Mouse (Mus musculus) lung, postnatal 0 days (tissue): ENCODE measurements at regions not wholly inside any gene's neighbourhood (a gene's known extent, or its start where the extent isn't known, plus 50 kb on each side); places are given as distances from the start of the nearest gene placed in this dataset.

ENCODE experiments used
- ATAC-seq: fragments of 200-750 bp; cut with Nextera tagmentation; 2 replicates; pipeline ENCODE4 v1.8.0; 2017; ENCODE audit warnings: moderate library complexity
- DNase-seq: peaks from one replicate; pipeline ENCODE4 v3.0.0-alpha.2; 2016; ENCODE audit warnings: low spot score
- H3K27ac ChIP-seq: fragments of 300-500 bp; sonication (generic); 2 replicates; pipeline ENCODE4 v1.5.1; 2014; ENCODE audit warnings: antibody characterized with exemption, mild to moderate bottlenecking, low read length, mixed read lengths
- H3K27me3 ChIP-seq: fragments of 300-500 bp; sonication (generic); replicated peaks from 2 replicates; pipeline ENCODE4 v1.6.1; 2014; ENCODE audit warnings: low read length, mixed read lengths; ENCODE audit not compliant: insufficient read depth
- H3K36me3 ChIP-seq: fragments of 300-500 bp; sonication (generic); 2 replicates; pipeline ENCODE4 v1.6.1; 2014; ENCODE audit warnings: low read length, mixed read lengths; ENCODE audit not compliant: insufficient read depth
- H3K4me1 ChIP-seq: fragments of 300-500 bp; sonication (generic); 2 replicates; pipeline ENCODE4 v1.6.1; 2014; ENCODE audit warnings: antibody characterized with exemption, low read depth, low read length, mixed read lengths; ENCODE audit not compliant: insufficient read depth
- H3K4me2 ChIP-seq: fragments of 300-500 bp; sonication (generic); replicated peaks from 2 replicates; pipeline ENCODE4 v1.6.1; 2014; ENCODE audit warnings: low read depth, mild to moderate bottlenecking, low read length, moderate library complexity, mixed read lengths
- H3K4me3 ChIP-seq: fragments of 300-500 bp; sonication (generic); 2 replicates; pipeline ENCODE4 v1.5.1; 2014; ENCODE audit warnings: low read depth, low read length
- H3K9ac ChIP-seq: fragments of 300-500 bp; sonication (generic); replicated peaks from 2 replicates; pipeline ENCODE4 v1.6.1; 2014; ENCODE audit warnings: low read depth, mild to moderate bottlenecking
- H3K9me3 ChIP-seq: fragments of 300-500 bp; sonication (generic); 2 replicates; pipeline ENCODE4 v1.6.1; 2016; ENCODE audit warnings: low read length, mixed read lengths
- CTCF ChIP-seq: IDR thresholded peaks from 2 replicates; pipeline ENCODE4 v1.5.1; 2016; ENCODE audit warnings: antibody characterized with exemption, mild to moderate bottlenecking
- EP300 ChIP-seq: IDR thresholded peaks from 2 replicates; pipeline ENCODE4 v1.6.1; 2016; ENCODE audit warnings: antibody characterized with exemption, mild to moderate bottlenecking, control low read depth
- WGBS: fragments of 180-500 bp; shearing (Covaris S2); extraction: QIAGEN DNeasy Blood & Tissue Kit; methylation state at CpG from one replicate; pipeline ENCODE4 v1.1.7; 2014; 5-methylcytosine and 5-hydroxymethylcytosine counted together

DNA sequence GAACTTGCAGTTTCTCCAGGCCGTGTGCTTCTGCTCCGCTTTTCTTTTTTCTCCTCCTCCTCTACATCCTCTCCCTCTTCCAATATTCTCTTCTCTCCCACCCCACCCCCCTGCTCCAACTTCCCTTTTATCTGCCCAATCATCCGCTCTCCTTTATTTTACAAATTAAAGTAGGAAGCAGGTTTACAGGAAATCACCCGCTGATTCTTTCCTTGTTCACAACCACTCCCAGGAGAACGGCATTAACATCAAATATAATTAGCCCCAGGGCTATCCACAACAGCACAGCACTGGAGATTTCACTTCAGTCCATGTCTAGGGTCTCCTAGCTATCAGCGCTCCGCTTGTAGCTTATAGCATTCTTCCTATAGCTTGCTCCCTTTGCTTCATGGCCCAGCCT is 268.6 kb downstream of the 1700009N14Rik start:
- WGBS = 82% methylated on average over 7 of the region's 7 CpGs

DNA sequence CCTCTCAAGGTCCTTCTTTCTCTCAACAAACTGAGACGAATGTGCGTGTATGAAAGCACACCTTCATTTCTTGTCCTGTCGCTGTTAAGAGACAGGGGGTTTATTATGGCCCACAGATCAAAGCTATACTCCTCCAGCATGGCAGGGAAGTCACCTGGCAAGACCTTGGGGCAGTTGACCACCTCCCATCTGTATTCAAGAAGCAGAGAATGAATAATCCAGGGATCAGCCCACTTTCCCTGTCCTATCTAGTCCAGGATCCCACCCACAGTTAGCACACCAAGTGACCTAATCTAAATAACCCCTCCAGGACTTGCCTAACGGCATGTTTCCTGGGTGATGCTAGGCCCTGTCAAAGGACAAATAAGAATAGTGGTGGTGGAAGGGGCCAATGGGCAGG is 269.9 kb downstream of the 1700009N14Rik start:
- Histone ChIP-seq H3K4me3 (no peak overlapping the region), H3K9me3 (no peaks in the 10 kb centered on the region), H3K27ac (no peak overlapping the region), H3K4me1 (no peaks in the 10 kb centered on the region), H3K9ac (no peak overlapping the region), H3K4me2 (no peak overlapping the region), H3K27me3 (no peaks in the 10 kb centered on the region), H3K36me3 (no peaks in the 10 kb centered on the region)
- WGBS = 70% methylated on average over 4 of the region's 4 CpGs
- DNase-seq = no peak
- no peak for ATAC-seq
- TF ChIP-seq CTCF (no peak), EP300 (no peak)

More for the DNA sequence above, 268.6 kb downstream of the 1700009N14Rik start:
- Histone ChIP-seq H3K9ac (no peak overlapping the region), H3K27ac (no peak overlapping the region), H3K4me3 (no peak overlapping the region), H3K4me2 (no peak overlapping the region), H3K27me3 (no peaks in the 10 kb centered on the region), H3K4me1 (no peaks in the 10 kb centered on the region), H3K36me3 (no peaks in the 10 kb centered on the region), H3K9me3 (no peaks in the 10 kb centered on the region)
- TF ChIP-seq EP300 (no peak), CTCF (no peak)
- ATAC-seq = no peak
- no peak for DNase-seq

DNA sequence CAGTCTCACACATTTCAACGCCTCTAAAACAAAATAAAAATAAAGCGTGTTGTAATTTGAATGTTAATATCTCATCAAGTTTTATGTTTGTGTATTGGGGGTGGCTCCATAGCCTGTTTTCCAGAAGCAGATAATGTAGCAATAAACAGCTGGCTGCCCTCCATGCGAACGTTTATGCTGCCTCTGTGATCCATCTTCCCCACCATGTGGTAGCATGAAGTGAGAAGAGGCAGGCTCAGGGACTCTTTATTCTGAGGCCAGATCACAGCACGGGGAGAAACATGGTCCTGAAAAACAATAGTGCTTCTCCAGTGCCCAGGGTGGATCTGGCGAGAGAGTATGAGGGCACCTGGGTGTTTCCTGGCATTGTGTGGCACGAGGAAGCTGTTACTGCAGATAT is 271.4 kb downstream of the 1700009N14Rik start:
- Histone ChIP-seq H3K36me3 (no peaks in the 10 kb centered on the region), H3K9me3 (no peaks in the 10 kb centered on the region), H3K27me3 (no peaks in the 10 kb centered on the region), H3K4me1 (no peaks in the 10 kb centered on the region), H3K9ac (no peak overlapping the region), H3K4me2 (no peak overlapping the region), H3K27ac (no peak overlapping the region), H3K4me3 (no peak overlapping the region)
- TF ChIP-seq EP300 = no peak
- TF ChIP-seq CTCF = no peak
- ATAC-seq = no peak
- WGBS = 65% methylated on average over 7 of the region's 7 CpGs
- DNase-seq = no peak

DNA sequence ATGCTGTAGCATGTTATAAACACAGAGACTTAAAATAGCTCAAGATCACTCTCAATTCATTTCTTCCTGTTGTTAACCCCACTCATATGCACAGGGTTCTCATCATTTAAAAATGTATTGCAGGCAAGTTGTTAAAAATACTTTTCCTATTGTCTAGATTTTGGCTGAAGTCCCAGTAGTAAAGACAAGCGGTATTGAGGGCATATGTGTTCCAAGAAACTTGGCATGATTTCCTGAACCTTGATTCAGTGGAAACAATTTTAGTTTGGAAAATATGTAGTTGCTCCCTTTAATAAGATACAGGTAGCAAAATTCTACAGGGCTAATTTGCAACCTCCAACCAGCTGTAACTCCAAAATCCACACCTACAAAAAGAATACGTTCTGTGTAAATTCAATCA is 315.5 kb downstream of the 1700009N14Rik start:
- no peaks in the 10 kb centered on the region for H3K27me3 ChIP-seq
- TF ChIP-seq EP300 (0 out of 2 replicates have a peak, but pooled peaks have one; percentile 13), CTCF (no peak)
- H3K4me2 ChIP-seq = no peak overlapping the region
- peak; percentile 24 for DNase-seq
- H3K9ac ChIP-seq = no peak overlapping the region
- H3K9me3 ChIP-seq = no peaks in the 10 kb centered on the region
- H3K4me1 ChIP-seq = no peaks in the 10 kb centered on the region
- H3K27ac ChIP-seq = no peak overlapping the region
- no peak for ATAC-seq
- H3K4me3 ChIP-seq = no peak overlapping the region
- 46% methylated on average over 2 of the region's 2 CpGs for WGBS
- no peaks in the 10 kb centered on the region for H3K36me3 ChIP-seq

DNA sequence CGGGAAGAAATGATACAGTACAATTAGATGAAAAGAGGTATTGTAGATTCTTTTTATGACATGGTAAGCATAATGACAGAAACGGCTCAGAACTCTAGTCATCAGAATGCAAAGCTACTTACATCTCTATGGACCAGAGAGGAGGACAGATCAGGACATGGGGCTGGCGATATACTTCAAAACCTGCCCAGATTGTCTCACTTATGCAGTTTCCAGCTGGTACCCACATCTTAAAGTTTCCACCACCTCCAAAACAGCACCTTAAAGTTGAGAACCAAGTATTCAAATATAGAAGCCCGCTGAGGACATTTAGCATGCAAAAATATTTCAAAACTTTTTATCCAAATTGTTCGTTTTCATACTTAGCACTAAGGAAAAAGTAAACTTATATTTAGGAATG is 341.0 kb downstream of the 1700009N14Rik start:
- DNase-seq (no peak), ATAC-seq (no peak)
- no peaks in the 10 kb centered on the region for H3K27me3 ChIP-seq
- no peak overlapping the region for H3K27ac ChIP-seq
- H3K9ac ChIP-seq = no peak overlapping the region
- H3K4me3 ChIP-seq = no peak overlapping the region
- no peak for TF ChIP-seq CTCF
- TF ChIP-seq EP300 = no peak
- H3K36me3 ChIP-seq = no peaks in the 10 kb centered on the region
- no peak overlapping the region for H3K4me2 ChIP-seq
- H3K9me3 ChIP-seq = no peaks in the 10 kb centered on the region
- H3K4me1 ChIP-seq = no peaks in the 10 kb centered on the region
- 73% methylated on average over 5 of the region's 5 CpGs for WGBS

DNA sequence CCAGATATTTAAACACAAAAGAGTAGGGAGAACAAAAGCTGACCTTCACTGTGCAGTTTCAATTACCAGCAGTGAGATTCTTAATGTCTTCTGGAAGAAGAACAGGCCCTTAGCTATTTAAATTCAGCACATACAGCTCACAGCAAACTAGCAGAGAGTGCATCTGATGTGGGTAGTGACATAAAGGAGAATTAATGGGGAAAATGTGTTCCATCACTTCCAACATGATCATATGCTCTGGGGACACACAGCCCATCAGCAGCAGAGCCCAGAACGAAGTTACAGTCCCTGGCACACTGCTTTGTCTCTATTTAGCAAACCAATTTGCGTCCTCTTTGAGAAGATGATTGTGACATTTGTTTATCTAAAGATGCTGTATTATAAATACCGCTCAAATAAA is 332.9 kb upstream of the Aco1 start:
- no peaks in the 10 kb centered on the region for H3K9me3 ChIP-seq
- H3K27me3 ChIP-seq = no peaks in the 10 kb centered on the region
- 37% methylated on average over 3 of the region's 3 CpGs for WGBS
- no peak overlapping the region for H3K27ac ChIP-seq
- H3K9ac ChIP-seq = no peak overlapping the region
- H3K36me3 ChIP-seq = no peaks in the 10 kb centered on the region
- H3K4me1 ChIP-seq = no peaks in the 10 kb centered on the region
- TF ChIP-seq EP300 = no peak
- TF ChIP-seq CTCF = no peak
- no peak for DNase-seq
- no peak for ATAC-seq
- no peak overlapping the region for H3K4me2 ChIP-seq
- H3K4me3 ChIP-seq = no peak overlapping the region

DNA sequence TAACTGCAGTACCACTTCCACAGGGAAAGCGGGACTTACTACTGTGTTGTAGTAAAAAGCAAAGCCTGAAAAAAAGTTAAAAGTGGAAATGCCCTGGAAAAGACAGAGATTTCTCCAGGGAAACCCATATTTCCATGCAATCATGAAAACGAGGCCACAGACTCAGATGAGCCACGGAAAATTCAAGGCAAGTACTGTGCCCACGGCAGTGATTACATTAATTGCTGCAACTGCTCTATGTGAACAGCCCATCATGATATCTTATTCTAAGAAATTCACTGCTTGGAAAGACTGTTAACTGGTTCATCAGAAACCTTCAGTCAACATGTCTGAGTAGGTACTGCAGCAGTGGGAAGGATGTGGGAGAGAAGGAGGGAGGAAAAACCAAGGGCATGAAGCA is 330.1 kb upstream of the Aco1 start:
- Histone ChIP-seq H3K36me3 (no peaks in the 10 kb centered on the region), H3K9ac (no peak overlapping the region), H3K9me3 (no peaks in the 10 kb centered on the region), H3K4me3 (no peak overlapping the region), H3K4me1 (no peaks in the 10 kb centered on the region), H3K27ac (no peak overlapping the region), H3K27me3 (no peaks in the 10 kb centered on the region), H3K4me2 (no peak overlapping the region)
- DNase-seq (no peak), ATAC-seq (no peak)
- TF ChIP-seq EP300 (no peak), CTCF (no peak)
- 78% methylated on average over 4 of the region's 4 CpGs for WGBS
